ENCODE assay signal across 18 mouse cellular contexts in genomic region chr7:143438965-143439364, GRCm38 (mm10). TPM values are rescaled to one million over a fixed set of nuclear protein-coding genes. Genes with fewer than 3 reads are reported as not detected.
DNase-seq lines count a peak whose midpoint lies in the region; ATAC-seq and TF ChIP-seq lines count a peak whose summit lies in the region.
"Had no signal": no experiment of that assay in that cellular context is flagged by ENCODE, and none has a peak within 500 bp of the region (broad histone marks: within the 10 kb centered on the region; RNA-seq: fewer than 3 reads in every experiment).

No protein-coding gene starts in this region.

- no peak for TF ChIP-seq CTCF in stomach, postnatal 0 days (IDR thresholded peaks at IDR 0.05; ENCODE audit: low read depth)

- H3K9me3 ChIP-seq in heart, embryonic 13.5 days = no peaks in the 10 kb centered on the region
- H3K9me3 ChIP-seq in stomach, embryonic 15.5 days = no peaks in the 10 kb centered on the region
- no peaks in the 10 kb centered on the region for H3K9me3 ChIP-seq in stomach, postnatal 0 days (ENCODE audit: control insufficient read depth, low read length)
- H3K9me3 ChIP-seq in midbrain, embryonic 12.5 days = no peaks in the 10 kb centered on the region
- H3K9me3 ChIP-seq: heart, embryonic 15.5 days had no signal

- 73% methylated on average over 1 of the region's 1 CpGs for WGBS in heart, embryonic 13.5 days
- WGBS in stomach, embryonic 15.5 days = 70% methylated on average over 1 of the region's 1 CpGs
- 72% methylated on average over 1 of the region's 1 CpGs for WGBS in stomach, postnatal 0 days
- 85% methylated on average over 1 of the region's 1 CpGs for WGBS in midbrain, embryonic 12.5 days

- no peak for ATAC-seq in heart, embryonic 13.5 days (ENCODE audit: extremely low read depth, insufficient number of reproducible peaks, low FRiP score, low TSS enrichment)
- no peak for ATAC-seq in stomach, embryonic 15.5 days (ENCODE audit: insufficient read depth, low FRiP score, low read depth)
- no peak for ATAC-seq in stomach, postnatal 0 days (ENCODE audit: low FRiP score, low TSS enrichment)
- no peak for ATAC-seq in midbrain, embryonic 12.5 days (ENCODE audit: low FRiP score, low read depth)
- ATAC-seq in erythroblast, adult 5-6 weeks (replicated peaks; ENCODE audit: low FRiP score, poor library complexity, severe bottlenecking) = no peak
- ATAC-seq in megakaryocyte-erythroid progenitor cell, adult 5-6 weeks (replicated peaks; ENCODE audit: low FRiP score, low TSS enrichment, poor library complexity, severe bottlenecking) = no peak
- ATAC-seq: intestine, postnatal 0 days had no signal

- no peaks in the 10 kb centered on the region for H3K36me3 ChIP-seq in heart, embryonic 13.5 days
- H3K36me3 ChIP-seq in stomach, embryonic 15.5 days = no peaks in the 10 kb centered on the region
- no peaks in the 10 kb centered on the region for H3K36me3 ChIP-seq in stomach, postnatal 0 days (ENCODE audit: control insufficient read depth, insufficient read depth, low read length)
- no peaks in the 10 kb centered on the region for H3K36me3 ChIP-seq in midbrain, embryonic 12.5 days
- H3K36me3 ChIP-seq: heart, embryonic 15.5 days had no signal

- peaks cover 17% of the 10 kb centered on the region for H3K4me1 ChIP-seq in heart, embryonic 13.5 days
- H3K4me1 ChIP-seq in stomach, embryonic 15.5 days = peaks cover 10% of the 10 kb centered on the region
- H3K4me1 ChIP-seq in stomach, postnatal 0 days (replicated peaks; ENCODE audit: control insufficient read depth, insufficient read depth) = peaks cover 2% of the 10 kb centered on the region; the same call in 1 of the 2 replicates
- H3K4me1 ChIP-seq in midbrain, embryonic 12.5 days = peaks cover 37% of the 10 kb centered on the region

- H3K4me2 ChIP-seq in heart, embryonic 13.5 days = peak overlapping the region; percentile 88; the same call in 1 of the 2 replicates
- H3K4me2 ChIP-seq in stomach, embryonic 15.5 days = peak overlapping the region; percentile 89; the same call in 1 of the 2 replicates
- no peak overlapping the region for H3K4me2 ChIP-seq in stomach, postnatal 0 days (replicated peaks; ENCODE audit: low read depth)
- H3K4me2 ChIP-seq in midbrain, embryonic 12.5 days (replicated peaks) = peak overlapping the region; percentile 68

- H3K27ac ChIP-seq in heart, embryonic 13.5 days (replicated peaks) = no peak overlapping the region
- no peak overlapping the region for H3K27ac ChIP-seq in stomach, embryonic 15.5 days
- no peak overlapping the region for H3K27ac ChIP-seq in stomach, postnatal 0 days (replicated peaks)
- H3K27ac ChIP-seq in midbrain, embryonic 12.5 days (replicated peaks) = no peak overlapping the region
- H3K27ac ChIP-seq: heart, embryonic 15.5 days; liver, embryonic 14.5 days had no signal

- H3K4me3 ChIP-seq in heart, embryonic 13.5 days = no peak overlapping the region
- H3K4me3 ChIP-seq in stomach, embryonic 15.5 days (replicated peaks) = no peak overlapping the region
- H3K4me3 ChIP-seq in stomach, postnatal 0 days (ENCODE audit: low read depth, low read length) = no peak overlapping the region
- no peak overlapping the region for H3K4me3 ChIP-seq in midbrain, embryonic 12.5 days

- H3K9ac ChIP-seq in heart, embryonic 13.5 days = no peak overlapping the region; the same call in 1 of the 2 replicates
- no peak overlapping the region for H3K9ac ChIP-seq in stomach, embryonic 15.5 days
- H3K9ac ChIP-seq in stomach, postnatal 0 days (ENCODE audit: low read length) = no peak overlapping the region
- no peak overlapping the region; the same call in 1 of the 2 replicates for H3K9ac ChIP-seq in midbrain, embryonic 12.5 days (replicated peaks)
- H3K9ac ChIP-seq: liver, embryonic 14.5 days had no signal

- H3K27me3 ChIP-seq in heart, embryonic 13.5 days (replicated peaks) = peaks cover 44% of the 10 kb centered on the region
- H3K27me3 ChIP-seq in stomach, embryonic 15.5 days (replicated peaks) = no peaks in the 10 kb centered on the region; the same call in none of the 2 replicates
- H3K27me3 ChIP-seq in stomach, postnatal 0 days (ENCODE audit: control insufficient read depth, insufficient read depth, low read length) = no peaks in the 10 kb centered on the region
- H3K27me3 ChIP-seq in midbrain, embryonic 12.5 days = peaks cover 57% of the 10 kb centered on the region

- DNase-seq in heart, adult 8-10 months (ENCODE audit: low spot score) = no peak
- DNase-seq in stomach, postnatal 0 days (ENCODE audit: low spot score) = no peak
- DNase-seq: adrenal gland, postnatal 10 days; B cell, adult 2 months; cerebellum, adult 9-10 months; gastrocnemius, postnatal 10 days; kidney, postnatal 14 days; lung, postnatal 14 days; right cerebral cortex, postnatal 4 days; thymus, postnatal 25 days had no signal

- no peak for TF ChIP-seq EP300 in stomach, postnatal 0 days (optimal IDR thresholded peaks at IDR 0.05)

RNA-seq across cellular contexts. Expression of gene Cdkn1c, which starts 21.9 kb away (rescaled TPM):
- polyA plus RNA-seq in heart, embryonic 13.5 days (2015; fragmentation: Nextera tagmentation; extraction: Ambion mirVana) = 621 and 622 TPM in 2 replicates
- total RNA-seq in heart, adult 8-10 months (2022) = 10 to 100 TPM; 27.9 to 44.7 (median 34.9) TPM
- polyA plus RNA-seq in stomach, embryonic 15.5 days (2015; fragmentation: Nextera tagmentation; extraction: Ambion mirVana) = 768 and 804 TPM in 2 replicates
- 185 and 199 TPM in 2 replicates for polyA plus RNA-seq in stomach, postnatal 0 days (2015; fragmentation: Nextera tagmentation; extraction: Ambion mirVana)
- 875 and 1,070 TPM in 2 replicates for polyA plus RNA-seq in midbrain, embryonic 12.5 days (2016; fragmentation: Nextera tagmentation; extraction: Ambion mirVana)
- total RNA-seq in erythroblast, adult 5-6 weeks (2015; ENCODE audit: low replicate concordance) = not detected in 2 replicates
- total RNA-seq in erythroblast, adult 5-6 weeks (2017; ENCODE audit: low replicate concordance) = 0.09 TPM in 1 of 2 replicates, not detected in the other
- total RNA-seq in megakaryocyte-erythroid progenitor cell, adult 5-6 weeks (2014; fragmentation: Nextera tagmentation) = 4.3 TPM in 1 of 2 replicates, not detected in the other
- 1.1 and 1.3 TPM in 2 replicates for total RNA-seq in megakaryocyte-erythroid progenitor cell, adult 5-6 weeks (2017)

RNA-seq across cellular contexts. Expression of gene Slc22a18, which starts 34.6 kb away (rescaled TPM):
- polyA plus RNA-seq in heart, embryonic 13.5 days (2015; fragmentation: Nextera tagmentation; extraction: Ambion mirVana) = 0.90 and 1.3 TPM in 2 replicates
- under 1 TPM; 0.52 to 0.85 (median 0.54) TPM for total RNA-seq in heart, adult 8-10 months (2022)
- 9.2 and 11.7 TPM in 2 replicates for polyA plus RNA-seq in stomach, embryonic 15.5 days (2015; fragmentation: Nextera tagmentation; extraction: Ambion mirVana)
- polyA plus RNA-seq in stomach, postnatal 0 days (2015; fragmentation: Nextera tagmentation; extraction: Ambion mirVana) = 27.0 and 28.1 TPM in 2 replicates
- polyA plus RNA-seq in midbrain, embryonic 12.5 days (2016; fragmentation: Nextera tagmentation; extraction: Ambion mirVana) = 0.38 and 0.48 TPM in 2 replicates
- not detected in 2 replicates for total RNA-seq in erythroblast, adult 5-6 weeks (2015; ENCODE audit: low replicate concordance)
- total RNA-seq in erythroblast, adult 5-6 weeks (2017; ENCODE audit: low replicate concordance) = not detected in 2 replicates
- total RNA-seq in megakaryocyte-erythroid progenitor cell, adult 5-6 weeks (2014; fragmentation: Nextera tagmentation) = 0.62 and 3.0 TPM in 2 replicates
- total RNA-seq in megakaryocyte-erythroid progenitor cell, adult 5-6 weeks (2017) = 1.1 and 2.5 TPM in 2 replicates
